8 mouse cellular contexts compared by ENCODE assay signal in the genomic region with DNA sequence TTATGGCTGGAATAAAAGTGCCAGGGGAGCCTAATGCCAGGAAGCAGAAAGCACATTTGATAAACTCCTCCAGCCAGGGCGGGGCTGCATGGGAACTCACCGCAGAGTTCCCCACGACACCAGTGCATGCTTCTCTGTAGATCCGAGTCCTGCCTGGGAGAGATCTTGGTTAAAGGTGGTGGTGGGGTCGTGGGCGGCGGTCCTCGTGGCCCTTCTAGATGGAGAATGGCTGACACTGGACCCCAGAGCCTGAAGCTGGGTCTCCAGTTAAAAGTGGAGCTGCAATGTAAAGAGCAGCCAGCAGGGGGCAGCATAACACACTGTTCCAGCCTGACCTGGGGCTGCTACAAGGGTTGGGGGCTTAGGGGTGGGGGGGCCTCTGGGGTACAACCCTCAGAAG. TPM values are rescaled to one million over a fixed set of nuclear protein-coding genes. Genes with fewer than 3 reads are reported as not detected.
A peak's percentile ranks its signal among the peaks of the same experiment; 100 is the strongest.
DNase-seq lines count a peak whose midpoint lies in the region; ATAC-seq and TF ChIP-seq lines count a peak whose summit lies in the region.

No protein-coding gene starts in this region.

- H3K4me1 ChIP-seq in neural tube, embryonic 15.5 days, result peaks cover 13% of the 10 kb centered on the region
- peaks cover 16% of the 10 kb centered on the region for H3K4me1 ChIP-seq in kidney, embryonic 16.5 days (ENCODE audit: insufficient read depth, low read length)
- H3K4me1 ChIP-seq in lung, adult 2 months (ENCODE audit: control insufficient read depth, insufficient read depth, low read length), result 0 out of 2 replicates have a peak, but pooled peaks cover 5% of the 10 kb centered on the region

- H3K4me2 ChIP-seq in neural tube, embryonic 15.5 days, result no peak overlapping the region
- H3K4me2 ChIP-seq in kidney, embryonic 16.5 days (replicated peaks; ENCODE audit: low read depth, low read length), result peak overlapping the region; percentile 23; the same call in 1 of the 2 replicates

- no peak overlapping the region for H3K4me3 ChIP-seq in neural tube, embryonic 15.5 days (replicated peaks)
- H3K4me3 ChIP-seq in kidney, embryonic 16.5 days (ENCODE audit: low read length), result no peak overlapping the region
- H3K4me3 ChIP-seq in lung, adult 2 months (replicated peaks; ENCODE audit: extremely low read depth, low read depth, low read length), result no peak overlapping the region

- H3K9ac ChIP-seq in neural tube, embryonic 15.5 days (replicated peaks), result no peak overlapping the region
- no peak overlapping the region for H3K9ac ChIP-seq in kidney, embryonic 16.5 days (replicated peaks; ENCODE audit: low read length)

- H3K36me3 ChIP-seq in neural tube, embryonic 15.5 days, result no peaks in the 10 kb centered on the region
- no peaks in the 10 kb centered on the region for H3K36me3 ChIP-seq in kidney, embryonic 16.5 days (ENCODE audit: insufficient read depth, low read length)

- TF ChIP-seq CTCF in lung, adult 2 months (IDR thresholded peaks at IDR 0.05; ENCODE audit: insufficient read depth, low read length), result peak; percentile 71

- no peaks in the 10 kb centered on the region for H3K27me3 ChIP-seq in neural tube, embryonic 15.5 days (replicated peaks)
- H3K27me3 ChIP-seq in kidney, embryonic 16.5 days (ENCODE audit: insufficient read depth, low read length), result no peaks in the 10 kb centered on the region

- H3K9me3 ChIP-seq in neural tube, embryonic 15.5 days (replicated peaks), result no peaks in the 10 kb centered on the region
- H3K9me3 ChIP-seq in kidney, embryonic 16.5 days (ENCODE audit: low read length), result no peaks in the 10 kb centered on the region

- TF ChIP-seq POLR2A in lung, adult 2 months (IDR thresholded peaks at IDR 0.05; ENCODE audit: borderline replicate concordance, extremely low read depth, low read depth, low read length), result no peak

- DNase-seq in neural tube, embryonic 10.5 days (ENCODE audit: extremely low spot score, low spot score), result peak; percentile 87
- DNase-seq in adrenal gland, postnatal 36 days, result peak; percentile 62 to 67
- peak; percentile 67 for DNase-seq in lung, adult 2 months
- DNase-seq in retina, postnatal 7 days (ENCODE audit: low read depth, low spot score), result peak; percentile 53

- ATAC-seq in neural tube, embryonic 15.5 days (ENCODE audit: low FRiP score), result no peak; the same call in 1 of the 2 replicates
- peak; percentile 67 for ATAC-seq in erythroid progenitor cell, adult 5-6 weeks (replicated peaks; ENCODE audit: low FRiP score, poor library complexity, severe bottlenecking)
- no peak for ATAC-seq in kidney, embryonic 16.5 days (ENCODE audit: low FRiP score, low TSS enrichment)
- ATAC-seq in inflammation-experienced regulatory T-cells, adult 6 months, result no peak

- 12% methylated on average over 8 of the region's 8 CpGs for WGBS in neural tube, embryonic 15.5 days
- 13% methylated on average over 8 of the region's 8 CpGs for WGBS in kidney, embryonic 16.5 days
- 16% methylated on average over 8 of the region's 8 CpGs for WGBS in lung, adult 2 months

- H3K27ac ChIP-seq in neural tube, embryonic 15.5 days (replicated peaks), result no peak overlapping the region
- no peak overlapping the region for H3K27ac ChIP-seq in kidney, embryonic 16.5 days (ENCODE audit: low read length)

RNA-seq across cellular contexts. Expression of gene Gm572, which starts 38.3 kb away (rescaled TPM):
- polyA plus RNA-seq in neural tube, embryonic 15.5 days (2015; fragmentation: Nextera tagmentation; extraction: Ambion mirVana), result not detected in 2 replicates
- not detected for total RNA-seq in adrenal gland, postnatal 36 days (2021)
- not detected in 2 replicates for total RNA-seq in erythroid progenitor cell, adult 5-6 weeks (2015; ENCODE audit: low replicate concordance)
- total RNA-seq in erythroid progenitor cell, adult 5-6 weeks (2017; ENCODE audit: low replicate concordance), result not detected in 2 replicates
- polyA plus RNA-seq in kidney, embryonic 16.5 days (2015; fragmentation: Nextera tagmentation; extraction: Ambion mirVana), result not detected in 2 replicates
- polyA plus RNA-seq in lung, adult 2 months (2012; rRNA removed), result 0.13 TPM in 1 of 2 replicates, not detected in the other
- not detected for polyA plus RNA-seq in inflammation-experienced regulatory T-cells, adult 6 months (2017; shearing (Covaris generic))

RNA-seq across cellular contexts. Expression of gene Tardbp, which starts 54.6 kb away (rescaled TPM):
- 155 and 196 TPM in 2 replicates for polyA plus RNA-seq in neural tube, embryonic 15.5 days (2015; fragmentation: Nextera tagmentation; extraction: Ambion mirVana)
- total RNA-seq in adrenal gland, postnatal 36 days (2021), result 100 to 1,000 TPM; 233 to 286 TPM
- total RNA-seq in erythroid progenitor cell, adult 5-6 weeks (2015; ENCODE audit: low replicate concordance), result 230 and 350 TPM in 2 replicates
- total RNA-seq in erythroid progenitor cell, adult 5-6 weeks (2017; ENCODE audit: low replicate concordance), result 315 and 491 TPM in 2 replicates
- polyA plus RNA-seq in kidney, embryonic 16.5 days (2015; fragmentation: Nextera tagmentation; extraction: Ambion mirVana), result 337 and 369 TPM in 2 replicates
- 56.4 and 112 TPM in 2 replicates for polyA plus RNA-seq in lung, adult 2 months (2012; rRNA removed)
- 100 to 1,000 TPM; 149 to 182 (median 164) TPM for polyA plus RNA-seq in inflammation-experienced regulatory T-cells, adult 6 months (2017; shearing (Covaris generic))
